Comparison of ENCODE assay signal across 17 mouse cellular contexts in the genomic region with DNA sequence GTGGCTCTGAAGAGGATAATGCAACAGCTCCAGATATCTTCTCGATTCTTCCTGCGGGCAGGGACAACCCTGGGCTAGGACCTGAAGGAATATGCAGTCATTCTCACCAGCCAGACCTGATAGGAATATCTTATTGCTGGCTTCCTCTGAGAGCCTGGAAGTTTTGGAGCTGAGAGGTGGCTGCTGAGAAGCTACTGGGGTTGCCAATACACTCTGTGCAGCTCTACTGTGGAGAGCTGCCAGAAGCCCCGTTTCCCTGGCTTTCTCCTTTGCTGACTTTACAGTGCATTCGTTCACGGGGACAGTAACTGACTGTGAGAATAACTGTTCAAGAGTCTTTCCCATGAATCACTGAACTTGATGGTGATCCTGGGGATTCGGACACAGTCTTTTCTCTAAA. TPM values are rescaled to one million over a fixed set of nuclear protein-coding genes. Genes with fewer than 3 reads are reported as not detected.
A peak's percentile ranks its signal among the peaks of the same experiment; 100 is the strongest.
DNase-seq lines count a peak whose midpoint lies in the region; ATAC-seq and TF ChIP-seq lines count a peak whose summit lies in the region.
"Had no signal": no experiment of that assay in that cellular context is flagged by ENCODE, and none has a peak within 500 bp of the region (broad histone marks: within the 10 kb centered on the region; RNA-seq: fewer than 3 reads in every experiment).

No protein-coding gene starts in this region.

- H3K27me3 ChIP-seq in forebrain, postnatal 0 days (ENCODE audit: insufficient read depth, low read length) = no peaks in the 10 kb centered on the region
- no peaks in the 10 kb centered on the region for H3K27me3 ChIP-seq in forebrain, embryonic 16.5 days (replicated peaks; ENCODE audit: control insufficient read depth, insufficient read depth, low read length)
- no peaks in the 10 kb centered on the region for H3K27me3 ChIP-seq in lung, embryonic 14.5 days (ENCODE audit: insufficient read depth, low read length)
- H3K27me3 ChIP-seq: forebrain, embryonic 15.5 days; intestine, embryonic 15.5 days; limb, embryonic 12.5 days; liver, embryonic 15.5 days; midbrain, embryonic 13.5 days had no signal

- no peak overlapping the region for H3K4me3 ChIP-seq in forebrain, postnatal 0 days (ENCODE audit: low read depth, low read length)
- H3K4me3 ChIP-seq in forebrain, embryonic 16.5 days (replicated peaks; ENCODE audit: low read length) = no peak overlapping the region
- H3K4me3 ChIP-seq in lung, embryonic 14.5 days (ENCODE audit: low read depth, low read length) = no peak overlapping the region
- H3K4me3 ChIP-seq: erythroblast, embryonic 14.5 days; forebrain, embryonic 15.5 days; intestine, embryonic 15.5 days; limb, embryonic 12.5 days; liver, embryonic 15.5 days; midbrain, embryonic 13.5 days had no signal

- H3K9ac ChIP-seq in forebrain, postnatal 0 days = no peak overlapping the region
- H3K9ac ChIP-seq in forebrain, embryonic 16.5 days (replicated peaks; ENCODE audit: low read depth, low read length) = no peak overlapping the region
- no peak overlapping the region for H3K9ac ChIP-seq in lung, embryonic 14.5 days
- H3K9ac ChIP-seq: forebrain, embryonic 15.5 days; intestine, embryonic 15.5 days; limb, embryonic 12.5 days; liver, embryonic 15.5 days; midbrain, embryonic 13.5 days had no signal

- TF ChIP-seq CTCF in forebrain, postnatal 0 days (IDR thresholded peaks at IDR 0.05; ENCODE audit: low read depth) = no peak
- no peak for TF ChIP-seq CTCF in lung, embryonic 14.5 days (IDR thresholded peaks at IDR 0.05; ENCODE audit: low read depth)

- no peaks in the 10 kb centered on the region for H3K9me3 ChIP-seq in forebrain, postnatal 0 days (ENCODE audit: low read length)
- H3K9me3 ChIP-seq in forebrain, embryonic 16.5 days (ENCODE audit: control insufficient read depth, low read length) = no peaks in the 10 kb centered on the region
- no peaks in the 10 kb centered on the region for H3K9me3 ChIP-seq in lung, embryonic 14.5 days (ENCODE audit: low read depth, low read length)
- H3K9me3 ChIP-seq: forebrain, embryonic 15.5 days; intestine, embryonic 15.5 days; limb, embryonic 12.5 days; liver, embryonic 15.5 days; midbrain, embryonic 13.5 days had no signal

- no peak overlapping the region for H3K27ac ChIP-seq in forebrain, postnatal 0 days (ENCODE audit: low read depth, low read length)
- no peak overlapping the region for H3K27ac ChIP-seq in forebrain, embryonic 16.5 days (ENCODE audit: low read length)
- H3K27ac ChIP-seq in lung, embryonic 14.5 days (ENCODE audit: low read depth) = no peak overlapping the region
- H3K27ac ChIP-seq: forebrain, embryonic 15.5 days; intestine, embryonic 15.5 days; limb, embryonic 12.5 days; liver, embryonic 15.5 days; midbrain, embryonic 13.5 days had no signal

- H3K4me2 ChIP-seq in forebrain, postnatal 0 days (ENCODE audit: low read depth) = no peak overlapping the region
- no peak overlapping the region for H3K4me2 ChIP-seq in forebrain, embryonic 16.5 days (ENCODE audit: low read length)
- H3K4me2 ChIP-seq in lung, embryonic 14.5 days = no peak overlapping the region
- H3K4me2 ChIP-seq: forebrain, embryonic 15.5 days; intestine, embryonic 15.5 days; limb, embryonic 12.5 days; liver, embryonic 15.5 days; midbrain, embryonic 13.5 days had no signal

- 63% methylated on average over 6 of the region's 6 CpGs for WGBS in forebrain, postnatal 0 days
- WGBS in forebrain, embryonic 16.5 days = 80% methylated on average over 6 of the region's 6 CpGs
- 65% methylated on average over 6 of the region's 6 CpGs for WGBS in lung, embryonic 14.5 days

- DNase-seq in forebrain, postnatal 0 days = peak; percentile 24
- DNase-seq in heart, postnatal 10 days = peak; percentile 51 to 53
- no peak for DNase-seq in heart, adult 8-10 months (ENCODE audit: low spot score)
- DNase-seq in lung, embryonic 14.5 days = peak; percentile 12
- no peak for DNase-seq in lung, postnatal 25 days (ENCODE audit: low spot score)
- DNase-seq in heart, postnatal 14 days = peak; percentile 18 to 34
- DNase-seq: embryo, embryonic 11 days; kidney, postnatal 14 days; layer of hippocampus, adult 9-11 months; right cerebral cortex, adult 18-20 months had no signal

- H3K36me3 ChIP-seq in forebrain, postnatal 0 days (ENCODE audit: insufficient read depth) = no peaks in the 10 kb centered on the region
- no peaks in the 10 kb centered on the region for H3K36me3 ChIP-seq in forebrain, embryonic 16.5 days (ENCODE audit: control insufficient read depth, insufficient read depth)
- H3K36me3 ChIP-seq in lung, embryonic 14.5 days (ENCODE audit: insufficient read depth) = no peaks in the 10 kb centered on the region
- H3K36me3 ChIP-seq: forebrain, embryonic 15.5 days; intestine, embryonic 15.5 days; limb, embryonic 12.5 days; liver, embryonic 15.5 days; midbrain, embryonic 13.5 days had no signal

- ATAC-seq in forebrain, postnatal 0 days = no peak
- ATAC-seq in forebrain, embryonic 16.5 days = no peak
- no peak for ATAC-seq in lung, embryonic 14.5 days (ENCODE audit: insufficient read depth)
- ATAC-seq: forebrain, embryonic 15.5 days; intestine, embryonic 15.5 days; midbrain, embryonic 13.5 days had no signal

- intact Hi-C loops in heart, postnatal 10 days (cut with DNase I) = no loop called here
- intact Hi-C loops in heart, postnatal 14 days (cut with DNase I) = no loop called here

- H3K4me1 ChIP-seq in forebrain, postnatal 0 days (ENCODE audit: insufficient read depth) = no peaks in the 10 kb centered on the region
- H3K4me1 ChIP-seq in forebrain, embryonic 16.5 days (replicated peaks; ENCODE audit: control insufficient read depth, insufficient read depth, low read length) = no peaks in the 10 kb centered on the region; the same call in 1 of the 2 replicates
- H3K4me1 ChIP-seq in lung, embryonic 14.5 days (ENCODE audit: insufficient read depth) = 0 out of 2 replicates have a peak, but pooled peaks cover 7% of the 10 kb centered on the region
- H3K4me1 ChIP-seq: forebrain, embryonic 15.5 days; intestine, embryonic 15.5 days; limb, embryonic 12.5 days; midbrain, embryonic 13.5 days had no signal

RNA-seq across cellular contexts. Expression of a gene that starts 26.6 kb away (rescaled TPM):
- total RNA-seq in forebrain, postnatal 0 days (2014; rRNA removed) = 29.2 and 38.5 TPM in 2 replicates
- 21.6 and 26.4 TPM in 2 replicates for polyA plus RNA-seq in forebrain, postnatal 0 days (2015; fragmentation: Nextera tagmentation; extraction: Ambion mirVana)
- polyA plus RNA-seq in forebrain, embryonic 16.5 days (2015; fragmentation: Nextera tagmentation; extraction: Ambion mirVana) = 32.6 and 33.1 TPM in 2 replicates
- 1 to 10 TPM; 3.3 TPM for total RNA-seq in heart, postnatal 10 days (2021)
- 1 to 10 TPM; 2.6 to 3.9 (median 2.8) TPM for total RNA-seq in heart, adult 8-10 months (2022)
- polyA plus RNA-seq in lung, embryonic 14.5 days (2014; fragmentation: Nextera tagmentation; extraction: Ambion mirVana) = 8.1 and 10.5 TPM in 2 replicates
- 1 to 10 TPM; 3.4 to 5.0 TPM for total RNA-seq in heart, postnatal 14 days (2021)

RNA-seq across cellular contexts. Expression of a gene that starts 34.9 kb away (rescaled TPM):
- 138 and 149 TPM in 2 replicates for total RNA-seq in forebrain, postnatal 0 days (2014; rRNA removed)
- polyA plus RNA-seq in forebrain, postnatal 0 days (2015; fragmentation: Nextera tagmentation; extraction: Ambion mirVana) = 161 and 182 TPM in 2 replicates
- polyA plus RNA-seq in forebrain, embryonic 16.5 days (2015; fragmentation: Nextera tagmentation; extraction: Ambion mirVana) = 114 and 117 TPM in 2 replicates
- total RNA-seq in heart, postnatal 10 days (2021) = 100 to 1,000 TPM; 246 to 281 TPM
- total RNA-seq in heart, adult 8-10 months (2022) = 100 to 1,000 TPM; 187 to 292 (median 203) TPM
- polyA plus RNA-seq in lung, embryonic 14.5 days (2014; fragmentation: Nextera tagmentation; extraction: Ambion mirVana) = 130 and 141 TPM in 2 replicates
- 100 to 1,000 TPM; 260 to 267 TPM for total RNA-seq in heart, postnatal 14 days (2021)

Comparison
In these comparisons a context has a peak if more than half of its experiments do, and no peak if none do; other contexts are left out.
1. DNase-seq: peak in forebrain, postnatal 0 days (single experiment), heart, postnatal 10 days (2 of 2), lung, embryonic 14.5 days (single experiment) and heart, postnatal 14 days (2 of 2); none in heart, adult 8-10 months (single experiment) and lung, postnatal 25 days (single experiment).